Mouse (Mus musculus): Measurements from ENCODE around the gene Abhd12. TPM values are rescaled to one million over a fixed set of nuclear protein-coding genes. Genes with fewer than 3 reads are reported as not detected.

Gene Abhd12
- polyA plus RNA-seq, 1 experiment from 2014 or later: 63.0 TPM

DNA sequence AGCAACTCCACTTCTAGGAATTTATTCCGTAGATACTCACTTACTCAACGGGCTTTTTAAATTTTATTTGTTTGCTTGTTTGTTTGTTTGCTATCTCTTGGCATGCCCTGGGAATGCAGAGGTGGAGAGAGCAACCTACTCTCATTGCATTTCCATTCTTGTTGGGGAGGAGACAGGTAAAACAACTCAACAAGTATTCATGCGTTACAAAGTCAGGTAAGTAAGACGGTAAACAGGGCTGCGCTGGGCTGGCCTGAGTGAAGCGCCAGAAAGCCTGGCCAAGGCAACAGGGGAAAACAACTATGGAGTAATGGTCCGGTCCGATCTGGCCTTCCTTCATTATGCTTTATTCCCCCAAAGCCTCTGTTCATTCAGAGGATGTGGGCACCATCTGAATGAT, 2.2 kb downstream of the Abhd12 start:
- Histone ChIP-seq H3K27ac (ENCODE audit: low read length) (no peak overlapping the region), H3K36me3 (ENCODE audit: control insufficient read depth, insufficient read depth, low read length) (no peaks in the 10 kb centered on the region), H3K9ac (replicated peaks; ENCODE audit: low read depth, low read length) (no peak overlapping the region), H3K27me3 (ENCODE audit: control insufficient read depth, insufficient read depth, low read length) (no peaks in the 10 kb centered on the region), H3K4me1 (ENCODE audit: control insufficient read depth, insufficient read depth, low read length) (0 out of 2 replicates have a peak, but pooled peaks cover 13% of the 10 kb centered on the region), H3K4me3 (ENCODE audit: low read depth, low read length) (no peak overlapping the region), H3K9me3 (ENCODE audit: control insufficient read depth, low read depth, low read length) (no peaks in the 10 kb centered on the region), H3K4me2 (replicated peaks; ENCODE audit: low read depth, low read length) (no peak overlapping the region)
- 87% methylated on average over 8 of the region's 8 CpGs for WGBS
- no peak for ATAC-seq (ENCODE audit: insufficient number of reproducible peaks, insufficient read depth, low FRiP score, low read depth)

DNA sequence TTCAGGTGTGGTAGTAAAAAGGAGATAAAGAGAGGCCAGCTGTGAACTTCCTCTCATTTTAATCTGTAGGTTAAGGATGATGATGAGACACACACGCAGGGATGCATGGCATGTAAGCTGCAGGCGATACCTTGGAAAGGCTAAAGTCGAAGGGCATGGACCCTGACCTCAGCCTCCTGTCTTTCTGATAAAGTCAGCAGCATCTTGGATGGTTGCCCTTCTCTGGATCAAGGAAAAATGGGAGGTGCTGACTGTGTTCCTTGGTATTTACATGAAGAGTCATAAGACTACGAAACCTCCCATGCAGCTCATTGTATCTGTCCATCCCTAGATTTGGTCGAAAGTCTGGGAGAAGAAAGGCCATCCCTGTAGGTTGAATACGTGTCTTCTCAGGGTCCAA, 4.2 kb downstream of the Abhd12 start:
- Histone ChIP-seq H3K27ac (ENCODE audit: low read length) (no peak overlapping the region), H3K27me3 (ENCODE audit: control insufficient read depth, insufficient read depth, low read length) (no peaks in the 10 kb centered on the region), H3K9me3 (ENCODE audit: control insufficient read depth, low read depth, low read length) (no peaks in the 10 kb centered on the region), H3K4me1 (ENCODE audit: control insufficient read depth, insufficient read depth, low read length) (0 out of 2 replicates have a peak, but pooled peaks cover 13% of the 10 kb centered on the region), H3K4me3 (ENCODE audit: low read depth, low read length) (no peak overlapping the region), H3K36me3 (ENCODE audit: control insufficient read depth, insufficient read depth, low read length) (no peaks in the 10 kb centered on the region), H3K4me2 (replicated peaks; ENCODE audit: low read depth, low read length) (no peak overlapping the region), H3K9ac (replicated peaks; ENCODE audit: low read depth, low read length) (no peak overlapping the region)
- 90% methylated on average over 6 of the region's 6 CpGs for WGBS
- no peak for ATAC-seq (ENCODE audit: insufficient number of reproducible peaks, insufficient read depth, low FRiP score, low read depth)

DNA sequence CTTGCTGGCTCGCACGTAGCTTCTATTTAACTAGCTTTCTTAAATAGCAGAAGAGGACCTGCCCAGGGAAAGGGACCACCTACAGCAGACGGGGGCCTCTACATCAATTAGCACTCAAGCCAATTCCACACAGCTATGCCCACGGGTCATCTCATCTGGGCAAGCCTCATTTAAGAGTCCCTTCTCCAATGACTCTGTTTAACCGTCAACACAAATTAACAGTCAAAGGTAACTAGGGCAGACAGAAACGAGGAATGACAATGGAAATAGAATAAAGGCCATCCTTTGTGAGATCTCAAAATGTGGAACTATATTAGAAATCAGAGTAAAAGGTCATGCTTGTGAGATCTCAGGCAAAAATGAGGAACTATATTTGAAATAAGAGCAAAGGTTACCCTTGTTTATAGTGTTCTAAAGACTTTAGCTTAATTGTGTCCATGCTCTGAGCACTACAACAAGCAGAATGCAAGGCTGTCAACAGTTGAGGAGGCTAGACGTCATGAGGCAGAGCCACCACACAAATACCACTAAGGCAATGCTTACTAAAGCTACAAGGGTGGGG, 8.8 kb downstream of the Abhd12 start:
- no peaks in the 10 kb centered on the region for H3K4me1 ChIP-seq (ENCODE audit: control insufficient read depth, insufficient read depth, low read length)
- no peak overlapping the region for H3K4me3 ChIP-seq (ENCODE audit: low read depth, low read length)
- no peaks in the 10 kb centered on the region for H3K27me3 ChIP-seq (ENCODE audit: control insufficient read depth, insufficient read depth, low read length)
- H3K36me3 ChIP-seq (ENCODE audit: control insufficient read depth, insufficient read depth, low read length): no peaks in the 10 kb centered on the region
- no peak overlapping the region for H3K27ac ChIP-seq (ENCODE audit: low read length)
- no peak overlapping the region for H3K9ac ChIP-seq (replicated peaks; ENCODE audit: low read depth, low read length)
- no peaks in the 10 kb centered on the region for H3K9me3 ChIP-seq (ENCODE audit: control insufficient read depth, low read depth, low read length)
- ATAC-seq (ENCODE audit: insufficient number of reproducible peaks, insufficient read depth, low FRiP score, low read depth): no peak
- H3K4me2 ChIP-seq (replicated peaks; ENCODE audit: low read depth, low read length): no peak overlapping the region
- 84% methylated on average over 7 of the region's 7 CpGs for WGBS

DNA sequence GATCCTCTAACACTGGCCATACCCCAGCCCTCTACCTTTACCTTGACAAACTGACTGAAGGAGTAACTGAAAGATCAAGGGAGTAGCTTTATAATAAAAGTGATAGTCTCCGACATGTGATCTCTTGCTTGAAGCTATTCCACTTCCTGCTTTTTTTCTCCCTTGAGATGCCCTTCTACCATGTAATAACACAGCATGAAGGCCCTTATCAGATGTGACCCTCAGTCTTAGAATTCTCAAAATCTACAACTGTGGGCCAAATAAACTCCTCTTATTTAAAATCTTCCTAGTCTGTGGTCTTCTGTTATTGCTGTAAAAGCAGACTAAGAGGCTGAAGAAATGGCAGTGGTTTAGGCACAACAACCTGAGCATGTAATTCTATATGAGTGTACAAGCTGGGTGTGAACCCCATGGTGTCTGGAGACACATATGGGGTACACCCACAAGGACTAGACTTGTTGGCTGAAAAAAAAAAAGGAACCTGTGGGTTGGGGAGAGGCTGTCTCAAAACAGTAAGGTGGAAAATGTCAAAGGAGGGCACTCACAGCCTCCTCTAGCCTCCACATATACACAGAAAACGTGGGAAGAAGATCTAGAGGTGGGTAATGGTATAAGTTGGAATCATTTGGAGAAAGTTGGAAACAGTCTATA, 9.8 kb downstream of the Abhd12 start:
- Histone ChIP-seq H3K9ac (replicated peaks; ENCODE audit: low read depth, low read length) (no peak overlapping the region), H3K4me1 (ENCODE audit: control insufficient read depth, insufficient read depth, low read length) (no peaks in the 10 kb centered on the region), H3K27me3 (ENCODE audit: control insufficient read depth, insufficient read depth, low read length) (no peaks in the 10 kb centered on the region), H3K4me2 (replicated peaks; ENCODE audit: low read depth, low read length) (no peak overlapping the region), H3K4me3 (ENCODE audit: low read depth, low read length) (no peak overlapping the region), H3K27ac (ENCODE audit: low read length) (no peak overlapping the region), H3K36me3 (ENCODE audit: control insufficient read depth, insufficient read depth, low read length) (no peaks in the 10 kb centered on the region), H3K9me3 (ENCODE audit: control insufficient read depth, low read depth, low read length) (no peaks in the 10 kb centered on the region)
- WGBS: 87% methylated on average over 2 of the region's 2 CpGs
- no peak for ATAC-seq (ENCODE audit: insufficient number of reproducible peaks, insufficient read depth, low FRiP score, low read depth)

DNA sequence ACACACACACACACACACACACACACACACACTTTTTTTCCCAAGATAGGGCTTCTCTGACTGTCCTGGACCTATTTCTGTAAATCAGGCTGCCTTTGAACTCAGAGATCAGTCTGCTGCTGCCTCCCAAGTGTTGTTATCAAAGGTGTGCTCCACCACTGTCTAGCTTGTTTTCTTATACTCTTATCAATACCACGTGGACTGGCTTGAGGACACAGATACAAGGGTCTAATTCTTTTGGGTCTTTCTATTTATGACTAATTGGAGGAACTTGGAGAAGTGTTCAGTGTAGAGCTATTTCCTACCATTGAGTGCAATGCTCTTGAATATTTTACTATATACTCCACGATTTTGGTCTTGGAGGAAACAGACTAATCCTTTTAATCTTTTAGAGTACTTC, 17.2 kb downstream of the Abhd12 start:
- Histone ChIP-seq H3K9ac (replicated peaks; ENCODE audit: low read depth, low read length) (no peak overlapping the region), H3K4me2 (replicated peaks; ENCODE audit: low read depth, low read length) (no peak overlapping the region), H3K4me1 (ENCODE audit: control insufficient read depth, insufficient read depth, low read length) (no peaks in the 10 kb centered on the region), H3K27me3 (ENCODE audit: control insufficient read depth, insufficient read depth, low read length) (no peaks in the 10 kb centered on the region), H3K9me3 (ENCODE audit: control insufficient read depth, low read depth, low read length) (no peaks in the 10 kb centered on the region), H3K27ac (ENCODE audit: low read length) (no peak overlapping the region), H3K4me3 (ENCODE audit: low read depth, low read length) (no peak overlapping the region), H3K36me3 (ENCODE audit: control insufficient read depth, insufficient read depth, low read length) (no peaks in the 10 kb centered on the region)
- no peak for ATAC-seq (ENCODE audit: insufficient number of reproducible peaks, insufficient read depth, low FRiP score, low read depth)
- 79% methylated on average over 2 of the region's 2 CpGs for WGBS

DNA sequence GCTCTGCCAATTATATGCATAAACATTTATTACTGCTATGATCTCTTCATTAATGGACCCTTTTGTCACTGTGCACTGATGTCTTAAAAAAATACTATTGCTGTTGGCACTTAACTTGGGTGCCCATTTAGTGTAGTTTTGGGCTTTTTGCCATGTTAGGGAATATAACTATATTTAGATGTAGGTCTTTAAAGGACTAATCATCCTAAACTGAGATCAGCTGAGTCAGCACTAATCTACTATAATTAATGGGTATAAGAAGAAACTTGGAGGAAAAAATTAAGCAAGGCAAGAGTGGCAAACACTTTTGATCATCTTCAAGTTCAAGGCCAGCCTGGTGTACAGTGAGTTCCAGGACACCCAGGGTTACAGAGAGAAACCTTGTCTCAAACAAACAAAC, 18.2 kb downstream of the Abhd12 start:
- H3K36me3 ChIP-seq (ENCODE audit: control insufficient read depth, insufficient read depth, low read length): no peaks in the 10 kb centered on the region
- no peaks in the 10 kb centered on the region for H3K9me3 ChIP-seq (ENCODE audit: control insufficient read depth, low read depth, low read length)
- no peak overlapping the region for H3K9ac ChIP-seq (replicated peaks; ENCODE audit: low read depth, low read length)
- no peak for ATAC-seq (ENCODE audit: insufficient number of reproducible peaks, insufficient read depth, low FRiP score, low read depth)
- no peaks in the 10 kb centered on the region for H3K27me3 ChIP-seq (ENCODE audit: control insufficient read depth, insufficient read depth, low read length)
- H3K4me2 ChIP-seq (replicated peaks; ENCODE audit: low read depth, low read length): no peak overlapping the region
- H3K4me1 ChIP-seq (ENCODE audit: control insufficient read depth, insufficient read depth, low read length): no peaks in the 10 kb centered on the region
- no peak overlapping the region for H3K4me3 ChIP-seq (ENCODE audit: low read depth, low read length)
- no peak overlapping the region for H3K27ac ChIP-seq (ENCODE audit: low read length)

DNA sequence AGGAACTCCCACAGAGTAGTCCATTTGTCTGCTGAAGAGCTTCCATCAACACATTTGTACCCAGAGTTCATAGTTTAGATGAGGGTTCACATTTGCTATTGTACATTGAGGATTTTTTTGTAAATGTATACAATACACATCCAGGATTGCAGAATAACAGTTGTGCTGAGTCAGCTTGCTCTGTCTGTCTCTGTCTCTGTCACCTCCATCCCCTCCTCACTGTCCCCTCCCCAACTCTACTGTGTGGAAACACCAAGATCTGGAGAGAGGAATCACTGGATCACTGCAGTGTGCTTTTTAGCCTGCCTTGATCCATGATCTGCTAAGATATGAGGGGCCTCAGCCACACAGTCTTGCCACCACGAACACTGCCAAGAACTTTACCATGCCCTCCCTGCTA, 18.7 kb downstream of the Abhd12 start:
- ATAC-seq (ENCODE audit: insufficient number of reproducible peaks, insufficient read depth, low FRiP score, low read depth): no peak
- Histone ChIP-seq H3K27me3 (ENCODE audit: control insufficient read depth, insufficient read depth, low read length) (no peaks in the 10 kb centered on the region), H3K27ac (ENCODE audit: low read length) (no peak overlapping the region), H3K9me3 (ENCODE audit: control insufficient read depth, low read depth, low read length) (no peaks in the 10 kb centered on the region), H3K36me3 (ENCODE audit: control insufficient read depth, insufficient read depth, low read length) (no peaks in the 10 kb centered on the region), H3K4me3 (ENCODE audit: low read depth, low read length) (no peak overlapping the region), H3K4me2 (replicated peaks; ENCODE audit: low read depth, low read length) (no peak overlapping the region), H3K4me1 (ENCODE audit: control insufficient read depth, insufficient read depth, low read length) (no peaks in the 10 kb centered on the region), H3K9ac (replicated peaks; ENCODE audit: low read depth, low read length) (no peak overlapping the region)
- 81% methylated on average over 1 of the region's 1 CpGs for WGBS

DNA sequence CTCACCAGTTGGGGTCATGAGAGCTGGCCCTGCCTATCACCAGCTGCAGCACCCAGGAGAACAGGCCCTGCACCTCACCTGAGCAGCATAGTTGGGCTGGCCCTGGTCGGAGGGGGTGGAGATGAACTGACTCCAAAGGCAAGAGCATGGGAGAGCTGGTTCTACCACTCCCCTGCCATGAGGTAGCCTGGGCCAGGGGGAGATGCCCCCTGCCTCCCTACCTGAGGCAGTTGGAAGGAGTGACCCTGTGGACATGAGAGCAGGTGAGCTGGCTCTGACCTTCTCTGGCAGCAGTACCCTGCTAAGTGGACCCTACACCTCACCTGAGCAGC, 19.8 kb downstream of the Abhd12 start:
- no peaks in the 10 kb centered on the region for H3K36me3 ChIP-seq (ENCODE audit: control insufficient read depth, insufficient read depth, low read length)
- H3K4me1 ChIP-seq (ENCODE audit: control insufficient read depth, insufficient read depth, low read length): no peaks in the 10 kb centered on the region
- 80% methylated on average over 1 of the region's 1 CpGs for WGBS
- no peak overlapping the region for H3K4me2 ChIP-seq (replicated peaks; ENCODE audit: low read depth, low read length)
- H3K27me3 ChIP-seq (ENCODE audit: control insufficient read depth, insufficient read depth, low read length): no peaks in the 10 kb centered on the region
- H3K27ac ChIP-seq (ENCODE audit: low read length): no peak overlapping the region
- no peaks in the 10 kb centered on the region for H3K9me3 ChIP-seq (ENCODE audit: control insufficient read depth, low read depth, low read length)
- H3K4me3 ChIP-seq (ENCODE audit: low read depth, low read length): no peak overlapping the region
- 0 out of 2 replicates have a peak, but pooled peaks have one; percentile 18 for ATAC-seq (ENCODE audit: insufficient number of reproducible peaks, insufficient read depth, low FRiP score, low read depth)
- no peak overlapping the region for H3K9ac ChIP-seq (replicated peaks; ENCODE audit: low read depth, low read length)
